Mouse (Mus musculus) adrenal gland, adult 18-20 months (tissue): ENCODE data around the gene Dguok. TPM values are rescaled to one million over a fixed set of nuclear protein-coding genes. Genes with fewer than 3 reads are reported as not detected.

ENCODE experiments used
- DNase-seq, 2 experiments: peaks; one replicate each; pipeline ENCODE4 v3.0.0; 2021 to 2022; ENCODE audit warnings: low spot score in 2 of 2
- long read RNA-seq, 2 experiments: library from polyadenylated mRNA; stranded (forward); transcript quantifications; one replicate each; pipeline ENCODE4 v2.0.0; 2021
- total RNA-seq, 2 experiments: library from RNA; stranded (reverse); gene quantifications; 1 replicate in 1 of 2; 2 replicates in 1 of 2; pipeline ENCODE4 v1.2.3; 2021

Gene Dguok
- 10 to 100 TPM; 36.7 to 38.4 TPM for total RNA-seq
- long read RNA-seq, experiment 1, transcript Dguok-201 (7 exons, 1,107 nt), result major isoform, 11 of 15 reads
- long read RNA-seq, experiment 1, partial matches to known transcripts, result 1 of 15 reads
- long read RNA-seq, experiment 1, other reads (novel, unspliced or antisense), result 1 of 15 reads
- long read RNA-seq, experiment 2, transcript Dguok-202 (6 exons, 1,007 nt), result minor isoform, 9 of 86 reads
- long read RNA-seq, experiment 2, transcript Dguok-201 (7 exons, 1,107 nt), result major isoform, 56 of 86 reads
- long read RNA-seq, experiment 2, partial matches to known transcripts, result 13 of 86 reads
- long read RNA-seq, experiment 2, other reads (novel, unspliced or antisense), result 8 of 86 reads

- DNase-seq, result peak; percentile 88 to 92
Observed at GRCm38 (mm10) chr6:83506258-83507167, at the start of gene Dguok. Gene Dguok, minus strand, starts transcription at chr6:83506969.

- DNase-seq, result no peak
Observed at GRCm38 (mm10) chr6:83555972-83556371, 49.2 kb upstream of the Dguok start.

DNA sequence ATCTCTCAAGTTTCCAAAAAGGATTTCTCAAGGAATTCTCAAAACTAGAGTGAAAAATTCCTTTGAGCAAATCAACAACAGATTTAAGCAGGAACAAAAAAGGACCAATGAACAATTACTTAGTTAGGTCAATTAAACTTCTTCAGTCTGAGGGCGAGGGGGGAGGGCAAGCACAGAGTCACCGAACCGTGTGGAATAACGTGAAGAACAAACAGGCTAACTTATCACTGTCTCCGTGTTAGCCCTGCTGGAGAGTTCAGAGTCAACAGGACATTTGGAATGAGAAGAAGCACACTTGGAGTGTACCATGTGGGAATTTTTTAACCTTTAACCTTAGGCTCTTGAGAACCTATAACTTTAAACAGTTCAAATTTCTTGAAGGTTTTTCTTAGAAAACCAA is 41.6 kb upstream of the Dguok start:
- no peak for DNase-seq

DNA sequence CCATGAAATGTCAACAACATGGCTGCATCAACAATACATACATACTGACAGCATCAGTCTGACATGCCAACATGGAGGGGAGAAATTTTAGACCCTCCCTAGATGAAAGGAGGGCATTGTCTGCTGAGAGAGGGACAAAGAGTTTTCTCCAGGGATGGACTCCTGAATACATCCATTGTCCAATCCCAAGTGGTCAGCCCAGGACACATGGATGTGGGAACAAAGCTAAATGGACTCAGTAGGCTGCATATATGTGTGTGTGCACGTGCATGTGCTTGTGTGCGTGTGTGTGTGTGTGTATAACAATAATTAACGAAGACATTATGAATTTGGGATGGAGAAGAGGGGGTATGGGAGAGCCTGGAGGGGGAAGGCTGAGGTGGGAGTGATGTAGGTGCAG is 39.0 kb upstream of the Dguok start:
- no peak for DNase-seq

DNA sequence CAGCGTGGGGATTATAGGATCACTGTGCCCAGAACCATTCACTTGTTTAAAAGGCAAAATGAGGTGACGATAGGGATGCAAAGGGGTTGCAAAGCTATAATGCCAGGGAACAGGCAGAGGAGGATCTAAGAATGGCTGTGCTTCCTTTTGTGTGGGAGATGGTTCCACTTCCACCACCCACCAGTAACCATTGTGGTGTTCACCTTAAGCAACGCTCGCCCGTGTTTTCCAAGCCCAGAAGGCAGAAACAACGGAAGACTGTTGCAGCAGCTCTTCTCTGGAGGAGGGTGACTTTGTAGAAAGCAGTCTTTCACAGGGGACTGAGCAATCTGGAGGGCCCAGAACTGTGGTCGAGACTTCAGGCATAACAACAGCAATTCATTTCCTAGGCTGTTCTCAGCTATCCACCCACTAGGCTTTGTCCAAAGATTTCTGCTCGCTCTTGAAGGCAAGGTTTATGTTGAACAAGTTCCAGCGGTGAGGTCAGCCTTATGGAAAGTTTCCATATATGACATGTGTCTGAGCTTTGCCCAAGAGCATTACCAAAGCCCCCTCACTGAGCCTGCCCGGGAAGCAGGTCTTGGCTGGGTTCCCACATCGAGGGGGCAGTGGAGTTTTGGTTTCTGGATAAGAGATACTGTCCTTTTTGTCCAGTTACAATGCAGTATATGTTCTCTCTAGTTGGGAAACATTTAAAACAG is 35.1 kb upstream of the Dguok start:
- no peak for DNase-seq

DNA sequence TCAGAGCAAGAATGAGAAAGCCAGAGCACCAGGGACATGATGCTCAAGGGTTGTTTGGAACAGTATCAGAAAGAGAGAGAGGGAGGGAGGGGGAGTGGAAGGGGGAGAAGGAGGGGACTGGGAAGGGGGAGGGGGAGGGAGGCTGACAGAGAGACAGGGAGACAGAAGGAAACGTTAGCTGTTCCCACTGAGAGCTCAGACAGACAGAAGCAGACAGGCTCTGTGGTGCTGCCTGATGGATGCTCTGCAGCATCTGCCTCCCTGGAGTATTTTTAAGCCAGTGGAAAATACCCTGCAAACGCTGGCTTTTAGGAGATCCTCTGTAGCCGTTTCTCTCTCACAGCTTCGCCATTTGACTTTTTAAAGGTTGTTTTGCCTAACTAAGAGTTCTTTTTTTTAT is 33.2 kb upstream of the Dguok start:
- no peak for DNase-seq

- DNase-seq, result no peak
Observed at GRCm38 (mm10) chr6:83536795-83537059, 30.0 kb upstream of the Dguok start.

GRCm38 (mm10) chr6:83536028-83536794 is 29.4 kb upstream of the Dguok start, which contains the start of gene Actg2:
Gene Actg2, minus strand, starts transcription at chr6:83536265.
- DNase-seq, result no peak

GRCm38 (mm10) chr6:83532608-83533007 is 25.8 kb upstream of the Dguok start:
- no peak for DNase-seq

- no peak for DNase-seq
Observed at GRCm38 (mm10) chr6:83523194-83523593, 16.4 kb upstream of the Dguok start.

DNA sequence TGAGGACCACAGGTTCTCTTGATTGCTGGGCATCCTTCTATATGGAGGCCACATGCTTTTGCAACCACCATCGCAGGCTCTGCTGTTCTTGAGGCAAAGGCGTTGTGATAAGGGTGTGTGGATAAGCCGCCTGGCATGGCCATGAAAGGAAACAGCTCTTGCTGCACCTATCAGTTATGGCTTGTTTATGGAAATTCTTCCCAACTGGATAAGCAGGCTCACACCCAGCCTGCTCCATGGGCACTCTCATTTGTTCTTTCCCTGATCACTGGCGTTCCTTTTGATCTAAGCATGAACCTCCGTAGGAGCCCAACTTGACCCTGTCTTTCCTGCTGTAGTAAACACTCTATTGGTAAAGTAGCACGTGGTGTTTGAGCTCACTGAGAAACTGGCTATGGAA is 15.0 kb upstream of the Dguok start:
- DNase-seq, result no peak

DNA sequence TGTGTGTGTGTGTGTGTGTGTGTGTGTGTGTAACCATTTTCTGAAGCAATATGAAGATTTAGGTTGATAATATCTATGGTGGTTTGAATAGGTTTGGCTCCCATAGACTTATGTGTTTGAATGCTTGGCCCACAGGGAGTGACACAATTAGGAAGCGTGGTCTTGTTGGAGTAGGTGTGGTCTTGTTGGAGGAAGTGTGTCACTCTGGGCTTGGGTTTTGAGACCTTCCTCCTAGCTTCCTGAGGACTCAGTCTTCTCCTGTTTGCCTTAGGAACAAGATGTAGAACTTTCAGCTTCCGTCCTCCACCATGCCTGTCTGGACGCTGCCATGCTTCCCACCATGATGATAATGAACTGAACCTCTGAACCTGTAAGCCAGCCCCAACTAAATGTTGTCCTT is 11.9 kb upstream of the Dguok start:
- DNase-seq, result no peak

GRCm38 (mm10) chr6:83515172-83515571 is 8.4 kb upstream of the Dguok start:
- no peak for DNase-seq

DNA sequence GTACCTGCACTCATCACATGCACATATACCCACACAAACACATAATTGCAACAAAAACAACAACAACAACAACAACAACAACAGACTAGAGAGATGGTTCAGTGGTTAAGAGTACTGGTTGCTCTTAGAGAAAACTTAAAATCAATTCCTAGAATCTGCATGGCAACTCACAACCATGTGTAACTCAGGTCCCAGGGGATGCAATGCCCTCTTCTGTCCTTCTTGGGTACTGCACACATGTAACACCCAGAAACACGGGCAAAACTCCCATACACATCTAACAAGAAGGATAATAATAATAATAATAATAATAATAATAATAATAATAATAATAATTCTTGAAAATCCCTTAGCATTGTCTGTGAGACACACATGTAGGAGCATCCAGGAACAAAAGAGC is 5.7 kb upstream of the Dguok start:
- peak; percentile 61 to 65 for DNase-seq

DNA sequence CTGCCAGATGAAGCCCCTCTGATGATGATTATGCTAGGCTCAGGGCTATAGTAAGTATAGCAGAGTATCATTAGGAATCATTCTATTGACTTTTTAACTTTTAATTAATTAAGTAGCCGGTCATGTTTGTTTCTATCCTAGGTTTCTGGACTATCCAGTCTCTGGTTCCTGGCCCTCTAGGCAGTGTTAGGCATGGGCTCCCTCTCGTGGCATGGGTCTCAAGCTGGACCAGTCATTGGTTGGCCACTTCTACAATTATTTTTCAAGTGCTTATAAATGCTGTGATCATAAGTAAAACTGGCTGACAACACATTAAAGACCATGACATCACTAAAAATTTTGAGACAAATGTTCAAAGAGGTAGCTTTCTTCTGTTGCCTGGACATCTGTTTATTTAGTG is 3.4 kb upstream of the Dguok start:
- no peak for DNase-seq

DNA sequence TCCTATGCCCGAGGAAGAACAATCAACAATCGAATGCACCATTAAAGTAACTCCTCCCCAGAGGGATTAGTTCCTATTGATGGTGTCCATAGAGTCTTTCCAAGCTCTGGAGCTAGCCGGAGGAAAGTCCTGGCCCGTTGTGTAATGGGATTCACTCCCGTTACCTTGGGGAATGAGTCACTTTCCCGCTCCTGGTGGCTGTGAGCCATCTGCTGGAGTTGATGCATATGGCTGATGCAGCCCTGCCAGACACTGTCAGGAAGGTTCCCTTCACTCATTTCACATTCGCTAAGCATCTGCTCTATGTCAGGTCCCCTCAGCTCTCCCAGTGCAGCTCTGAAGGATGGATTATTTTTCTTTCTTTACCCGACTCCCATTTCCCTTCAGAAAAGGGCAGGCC is 2.7 kb upstream of the Dguok start:
- peak in 1 of 2 experiments; percentile 50 for DNase-seq

DNA sequence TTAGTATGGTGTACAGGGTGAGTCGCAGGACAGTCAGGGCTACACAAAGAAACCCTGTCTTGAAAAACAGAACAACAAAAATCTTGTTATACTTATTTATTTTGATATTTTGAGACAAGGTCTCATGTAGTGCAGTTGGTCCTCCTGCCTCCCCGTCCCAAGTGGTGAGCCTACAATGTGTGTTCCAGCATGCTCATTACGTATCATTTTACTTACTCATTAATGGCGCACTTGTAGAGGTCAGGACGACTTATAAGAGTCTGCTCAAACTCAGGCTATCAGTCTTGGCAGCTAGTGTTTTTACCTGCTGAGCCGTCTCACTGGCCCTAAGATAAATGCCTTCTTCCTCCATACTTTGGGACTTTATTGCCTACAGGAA is 388 bp upstream of the Dguok start:
- no peak for DNase-seq

DNA sequence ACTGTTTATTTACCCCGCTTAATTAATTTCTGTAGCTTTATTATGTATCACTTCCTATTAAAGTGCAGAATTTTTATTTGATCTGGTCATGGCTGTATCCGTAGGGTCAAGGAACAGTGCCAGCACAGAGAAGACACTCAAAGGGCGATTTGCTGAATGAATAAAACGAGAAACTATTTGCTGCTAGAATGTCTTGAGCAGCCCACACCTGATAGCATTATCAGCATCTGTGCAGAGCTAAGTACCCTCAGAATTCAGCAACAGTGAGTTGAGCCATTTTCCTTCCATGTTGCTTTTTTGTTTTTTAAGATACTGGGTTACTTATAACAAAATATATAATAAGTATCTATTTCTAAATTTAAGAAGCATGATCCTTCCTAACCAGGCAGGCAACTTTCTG is 1.2 kb downstream of the Dguok start:
- DNase-seq, result no peak

- DNase-seq, result no peak
Observed at GRCm38 (mm10) chr6:83503361-83503760, 3.4 kb downstream of the Dguok start.

DNA sequence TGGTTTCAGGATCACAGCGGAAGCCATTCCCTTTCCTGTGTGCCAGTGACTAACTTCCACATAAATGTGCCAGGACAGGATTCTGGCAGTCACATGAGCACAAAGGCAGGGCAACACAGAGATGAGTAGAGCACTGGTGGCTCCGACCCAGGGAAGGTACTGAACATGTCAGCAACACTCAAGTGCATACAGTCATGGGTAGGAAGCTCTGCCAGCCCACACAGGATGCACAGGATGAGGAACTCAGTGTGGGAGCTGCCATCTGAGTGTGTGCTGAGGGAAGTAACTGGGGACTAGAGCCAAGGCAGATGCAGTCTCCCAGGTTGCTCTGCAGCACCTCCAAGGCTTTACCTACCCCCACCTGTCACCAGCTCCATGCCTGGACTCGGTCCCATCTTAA is 4.1 kb downstream of the Dguok start:
- no peak for DNase-seq
